Mouse (Mus musculus) mouse embryonic stem cell (cell line): Measurements from ENCODE around the gene Pxmp4.

Experiments used
- in situ Hi-C, 2 experiments: fragments of 300-500 bp; cut with MboI; formaldehyde crosslinking; loops; 1 replicate in 1 of 2; 3 replicates in 1 of 2; pipeline ENCODE4 v1.14.3; 2019 to 2020; ENCODE audit warnings: low sequenced_read_pairs in 2 of 2, low pct_unique_long_range_greater_than_20kb in 1 of 2, mixed read lengths in 1 of 2; ENCODE audit not compliant: unreplicated experiment in 1 of 2

Gene Pxmp4

DNA sequence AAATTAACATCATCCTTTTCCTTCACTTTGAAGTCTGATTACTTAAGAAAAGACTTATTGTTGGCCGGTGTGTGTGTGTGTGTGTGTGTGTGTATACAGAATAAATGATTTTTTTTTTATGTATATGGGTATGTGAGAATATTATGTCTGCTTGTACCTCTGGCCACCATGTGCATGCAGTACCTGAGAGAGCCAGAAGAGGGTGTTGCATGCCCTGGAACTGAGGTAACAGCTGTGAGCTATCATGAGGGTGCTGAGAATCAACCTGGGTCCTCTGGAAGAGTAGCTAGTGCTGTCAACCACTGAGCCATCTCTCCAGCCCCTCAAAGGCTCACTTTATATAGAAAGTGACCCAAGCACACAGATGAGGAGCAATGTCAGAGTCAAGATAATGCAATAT lies 22.1 kb downstream of the Pxmp4 start:
- in situ Hi-C loops = loop anchor here (5.0 to 25.0 kb wide), 3 partner anchors 167 to 369 kb away; partner anchors contain the start of gene Bpifb5 (in 1 of the 2)

DNA sequence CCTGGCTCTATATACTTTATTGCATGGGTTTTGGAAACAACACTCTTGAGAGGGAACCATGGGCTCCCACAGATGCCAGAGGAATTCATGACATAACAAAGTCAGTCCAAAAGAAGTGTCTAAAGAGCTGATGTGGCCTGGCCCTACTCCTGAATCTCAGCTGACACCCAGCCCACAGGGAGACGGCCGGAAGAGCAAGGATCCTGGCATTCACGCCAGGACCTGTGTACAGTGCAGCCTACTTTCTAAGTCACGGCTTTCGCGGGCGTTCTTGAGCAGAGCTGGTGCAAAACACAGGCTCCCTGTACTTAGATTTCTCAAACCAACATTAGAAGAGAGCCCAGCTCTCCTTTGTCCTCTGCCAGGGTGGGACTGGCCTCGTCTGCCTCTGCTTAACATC lies 22.9 kb downstream of the Pxmp4 start:
- in situ Hi-C loops = loop anchor here (5.0 to 25.0 kb wide), 3 partner anchors 166 to 368 kb away; partner anchors contain the start of gene Bpifb5 (in 1 of the 2)

DNA sequence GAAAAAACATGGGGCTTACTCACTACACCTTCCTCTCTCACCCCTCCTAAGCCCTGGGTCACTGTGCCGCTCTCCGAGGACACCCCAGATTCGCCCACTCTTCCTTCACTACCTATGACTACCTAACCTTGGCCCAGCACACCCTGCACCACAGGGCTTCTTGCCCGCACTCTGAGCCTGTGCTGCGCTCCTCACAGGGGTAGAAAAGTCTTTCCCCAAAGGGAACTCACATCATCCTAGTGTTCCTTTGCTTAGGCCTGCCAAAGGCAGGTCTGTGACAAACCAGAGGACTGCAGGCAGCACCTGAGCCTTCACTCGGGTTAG lies 25.8 kb downstream of the Pxmp4 start:
- in situ Hi-C loops = loop anchor here in 1 of 2 experiments (25.0 kb wide), 1 partner anchor 365 kb away; the partner anchor contains the start of gene Bpifb5

DNA sequence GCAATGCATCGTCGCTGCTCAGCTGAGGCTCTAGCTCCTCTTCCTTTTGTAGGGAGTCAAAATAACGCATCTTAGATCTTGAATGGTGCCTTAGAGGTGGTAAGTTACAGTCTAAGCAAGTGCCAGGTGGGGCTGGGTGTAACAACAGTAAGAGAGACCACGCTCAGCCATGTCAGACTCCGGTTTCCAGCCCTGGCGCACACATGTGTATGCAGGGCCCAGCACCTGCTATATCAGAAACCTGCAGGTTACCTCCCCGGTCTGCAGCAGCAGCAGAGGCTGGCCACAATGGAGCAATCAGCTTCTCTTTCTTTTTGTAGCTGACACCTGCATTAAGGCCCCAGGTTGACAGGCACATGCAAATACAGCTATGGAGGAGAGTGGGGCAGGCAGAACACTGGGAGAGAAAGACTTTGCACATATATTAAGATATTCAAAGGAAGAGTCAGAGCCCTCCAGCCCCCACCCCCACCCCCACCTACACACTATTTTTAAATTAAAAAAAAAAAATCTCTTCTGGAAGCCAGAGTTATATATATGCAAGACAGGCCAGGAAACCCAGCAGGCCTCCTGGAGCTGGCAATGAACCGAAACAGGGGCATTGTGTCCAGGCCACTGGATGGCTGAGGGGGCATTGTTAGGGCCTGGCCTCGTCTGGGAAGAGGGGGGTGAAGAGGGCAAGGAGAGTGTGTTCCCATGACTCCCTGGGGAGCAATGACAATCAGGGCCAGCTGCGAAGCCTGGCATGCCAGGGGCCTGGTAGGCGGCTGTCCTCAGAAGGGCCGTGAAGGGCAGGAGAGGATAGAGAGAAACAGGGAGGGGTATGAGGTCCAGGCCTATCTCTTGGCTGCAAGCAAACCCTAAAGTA lies 26.4 kb downstream of the Pxmp4 start:
- in situ Hi-C loops = loop anchor here in 1 of 2 experiments (25.0 kb wide), 1 partner anchor 365 kb away; the partner anchor contains the start of gene Bpifb5

DNA sequence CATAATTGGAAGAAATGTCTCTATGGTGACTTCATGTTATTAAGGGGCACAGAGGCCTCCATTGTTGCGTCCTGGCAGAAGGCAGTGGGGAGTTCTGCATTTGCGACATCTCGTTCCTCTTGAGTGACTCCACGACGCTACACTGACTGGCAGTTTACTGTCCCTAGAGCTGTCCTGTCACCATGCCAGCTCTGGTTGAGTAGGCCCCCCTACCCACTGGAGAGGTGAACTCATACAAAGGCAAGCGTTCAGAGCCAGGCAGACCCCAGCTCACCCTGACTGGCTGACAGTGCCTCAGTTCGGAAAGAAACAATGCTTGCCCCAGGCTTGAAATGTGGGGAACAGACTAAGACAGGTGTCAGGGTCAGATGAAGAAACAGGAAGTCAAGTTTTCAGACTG lies 29.2 kb downstream of the Pxmp4 start:
- in situ Hi-C loops = no loop called here

DNA sequence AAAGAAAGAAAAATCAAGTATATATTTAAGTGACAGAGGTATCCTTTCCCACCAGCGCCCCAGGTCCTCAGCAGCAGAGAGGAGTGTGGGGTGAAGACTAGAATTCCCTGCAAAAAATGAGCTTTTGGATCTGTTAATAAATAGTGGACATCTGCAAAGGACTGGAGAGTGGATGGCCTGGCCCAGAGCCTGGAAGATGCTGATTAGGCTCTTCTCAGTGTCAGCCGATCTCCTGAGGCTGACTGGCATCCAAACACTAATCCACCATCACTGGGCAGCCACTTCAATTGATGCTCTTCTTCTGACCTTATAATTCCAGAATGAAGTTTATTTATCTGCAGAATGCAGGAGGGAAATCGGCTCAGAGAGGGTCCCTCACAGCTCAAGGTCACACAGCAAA lies 30.5 kb downstream of the Pxmp4 start:
- in situ Hi-C loops = no loop called here

- in situ Hi-C loops = no loop called here
Measured at GRCm38 (mm10) chr2:154571976-154572375, 31.5 kb downstream of the Pxmp4 start.

- in situ Hi-C loops = no loop called here
Measured at GRCm38 (mm10) chr2:154571266-154571665, 32.2 kb downstream of the Pxmp4 start.

DNA sequence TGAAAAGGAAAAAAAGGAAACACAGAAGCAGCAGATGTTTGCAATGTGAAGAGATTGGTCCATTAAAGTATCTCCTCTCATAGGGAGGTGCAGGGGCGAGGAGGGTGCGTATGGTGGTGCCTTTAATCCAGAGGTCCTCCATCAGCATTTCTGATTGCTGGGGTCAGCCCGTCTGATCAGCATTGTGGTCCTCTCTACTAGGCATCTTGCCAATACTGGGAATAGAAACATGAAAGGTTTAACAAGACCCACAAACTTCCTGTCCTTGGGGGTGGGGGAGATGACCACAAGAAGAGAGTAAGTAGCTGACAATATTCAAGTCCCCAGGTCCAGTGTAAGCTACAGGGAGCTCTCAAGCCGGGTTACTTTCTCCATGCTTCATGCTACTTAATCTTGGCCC lies 32.8 kb downstream of the Pxmp4 start:
- in situ Hi-C loops = no loop called here

DNA sequence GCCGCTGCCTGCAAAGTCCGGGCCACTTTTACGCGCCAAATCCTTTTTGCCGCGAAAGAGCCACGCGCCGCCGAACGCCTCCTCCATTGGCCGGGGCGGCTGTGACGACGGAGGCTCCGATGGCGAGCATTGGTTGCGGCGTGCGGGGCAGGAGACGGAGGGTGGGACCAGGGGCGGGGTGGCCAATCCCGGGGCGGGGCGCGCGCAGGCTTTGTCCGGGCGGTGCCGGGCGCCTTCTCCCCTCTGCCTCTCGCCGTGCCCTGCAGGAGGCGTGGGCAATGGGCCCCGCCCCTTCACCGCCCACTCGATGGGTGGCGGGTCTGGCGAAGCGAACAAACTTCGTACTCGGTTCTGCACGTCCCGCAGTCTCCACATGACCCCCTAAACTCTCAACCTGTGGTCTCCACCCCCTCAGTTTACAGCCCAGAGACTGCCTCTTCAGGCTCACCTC lies 33.6 kb downstream of the Pxmp4 start, which contains the start of gene E2f1:
Gene E2f1 (minus strand): TSS at position 57 of the 451 bp plus-strand sequence.
- in situ Hi-C loops = no loop called here

DNA sequence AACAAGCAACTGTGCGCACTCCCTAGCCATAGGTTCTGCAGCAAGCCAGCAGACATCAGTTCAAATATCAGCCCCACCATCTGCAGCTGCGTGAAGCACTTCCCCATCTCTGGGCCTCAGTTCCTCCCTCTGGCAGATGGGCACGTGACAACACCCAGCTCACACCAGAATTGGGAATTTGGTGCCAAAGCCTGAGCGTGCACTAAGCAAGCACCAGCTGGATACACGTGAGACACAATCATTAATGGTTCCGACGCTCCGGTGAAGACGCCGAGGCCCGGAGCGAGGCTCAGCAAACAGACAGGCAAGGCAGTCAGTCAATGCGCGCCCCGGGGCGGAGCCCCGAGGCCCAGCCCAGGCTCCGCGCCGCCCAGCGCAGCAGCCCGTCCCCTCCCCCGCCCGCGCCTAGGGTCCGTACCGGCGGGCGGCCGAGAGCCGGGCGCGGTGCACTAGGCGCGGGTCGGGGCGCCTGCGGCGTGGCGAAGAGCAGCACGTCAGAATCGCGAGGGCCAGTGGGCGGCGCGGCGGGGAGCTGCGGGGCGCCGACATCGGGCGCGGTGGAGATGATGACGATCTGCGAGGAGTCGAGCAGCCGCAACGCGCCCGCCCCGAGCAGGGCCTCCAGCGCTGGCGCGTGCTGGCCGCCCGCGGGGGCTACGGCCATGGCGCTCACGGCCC lies 34.3 kb downstream of the Pxmp4 start:
- in situ Hi-C loops = no loop called here

DNA sequence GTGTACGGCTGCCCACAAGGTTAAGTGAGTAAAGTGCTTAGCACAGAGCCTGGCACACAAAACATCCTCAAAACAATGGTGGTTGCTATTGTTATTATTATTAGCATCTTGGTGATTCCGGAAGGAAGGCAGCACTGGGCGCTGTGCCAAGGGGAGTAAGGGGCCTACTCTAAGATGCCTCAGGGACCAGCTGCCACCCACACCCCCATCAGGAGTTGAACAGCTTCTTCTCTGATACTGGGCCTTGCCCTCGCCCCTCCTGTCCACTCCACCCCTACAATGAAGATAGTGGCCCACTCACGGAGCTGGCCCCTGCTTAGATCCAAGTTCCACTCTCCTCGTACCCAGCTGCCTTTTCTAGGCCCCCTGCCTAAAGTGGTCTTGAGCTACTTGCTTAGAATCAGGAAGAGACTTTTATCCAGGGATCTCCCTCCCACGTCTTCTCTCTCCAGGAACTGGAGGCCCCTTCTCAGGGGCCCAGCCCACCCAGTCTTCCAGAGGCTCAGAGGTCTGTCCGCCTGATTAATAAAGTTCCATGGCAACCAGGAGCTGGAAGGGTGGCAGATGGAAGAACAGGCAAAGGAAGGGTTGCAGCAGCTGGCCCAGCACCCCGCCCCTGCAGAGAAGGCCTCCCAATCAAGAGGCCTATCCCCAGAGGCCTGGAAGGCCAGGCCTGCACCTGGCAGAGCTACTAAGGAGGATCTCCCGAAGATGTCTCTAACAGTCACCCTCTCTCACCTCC lies 35.0 kb downstream of the Pxmp4 start:
- in situ Hi-C loops = no loop called here

DNA sequence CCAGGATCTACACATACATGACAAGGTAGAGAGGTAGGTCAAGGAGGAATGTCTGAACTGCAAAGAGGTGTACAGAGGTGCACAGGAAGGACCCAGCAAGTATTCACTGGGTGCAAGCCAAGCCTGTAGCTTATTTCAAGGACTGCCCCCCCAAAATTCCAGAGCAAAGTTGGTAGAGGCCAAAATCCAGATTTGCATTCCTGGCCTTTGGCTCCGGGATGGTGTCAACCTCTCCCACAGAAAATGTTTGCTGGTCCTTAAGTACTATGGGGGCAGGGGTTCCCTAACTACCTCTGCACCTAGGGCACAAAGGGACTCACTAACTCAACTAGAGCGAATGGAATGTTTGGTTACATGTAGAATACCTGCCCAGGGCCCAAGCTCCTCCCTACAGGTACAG lies 35.7 kb downstream of the Pxmp4 start:
- in situ Hi-C loops = no loop called here

DNA sequence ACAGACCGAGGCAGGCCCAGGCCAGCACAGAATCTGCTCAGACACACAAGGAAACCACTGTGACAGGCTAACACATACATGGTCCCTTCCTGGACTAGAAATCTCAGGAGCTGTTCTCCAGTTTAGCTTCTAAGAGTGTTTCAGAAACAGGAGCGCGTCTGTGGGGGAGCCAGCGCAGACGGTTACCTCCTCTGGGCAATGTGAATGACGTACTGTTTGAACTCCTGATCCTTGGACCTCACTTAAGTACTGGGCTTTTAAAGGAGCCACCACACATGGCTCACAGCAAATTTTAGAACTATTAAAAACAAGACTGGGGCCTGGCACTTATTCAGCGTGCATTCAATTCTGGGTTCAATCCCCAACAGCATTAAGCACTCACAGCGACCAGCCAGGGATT lies 36.9 kb downstream of the Pxmp4 start:
- in situ Hi-C loops = no loop called here

DNA sequence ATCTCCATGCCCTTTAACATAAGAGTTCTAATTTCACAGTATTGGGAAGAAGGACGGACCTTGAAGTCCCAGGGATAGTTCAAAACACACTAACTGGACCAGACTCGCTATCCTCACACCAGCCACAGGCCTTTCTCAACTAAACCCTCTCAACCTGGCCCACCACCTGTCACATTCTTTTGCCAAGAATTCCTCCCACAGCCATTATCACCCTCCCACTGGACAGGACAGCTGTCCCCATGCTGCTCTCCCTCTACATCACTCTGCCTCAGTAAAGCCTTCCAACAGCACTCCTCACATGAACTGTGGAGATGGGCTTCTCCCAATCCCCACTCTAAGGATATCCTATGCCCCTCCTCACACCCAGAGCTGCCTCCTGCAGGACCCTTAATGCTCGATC lies 37.9 kb downstream of the Pxmp4 start:
- in situ Hi-C loops = no loop called here

DNA sequence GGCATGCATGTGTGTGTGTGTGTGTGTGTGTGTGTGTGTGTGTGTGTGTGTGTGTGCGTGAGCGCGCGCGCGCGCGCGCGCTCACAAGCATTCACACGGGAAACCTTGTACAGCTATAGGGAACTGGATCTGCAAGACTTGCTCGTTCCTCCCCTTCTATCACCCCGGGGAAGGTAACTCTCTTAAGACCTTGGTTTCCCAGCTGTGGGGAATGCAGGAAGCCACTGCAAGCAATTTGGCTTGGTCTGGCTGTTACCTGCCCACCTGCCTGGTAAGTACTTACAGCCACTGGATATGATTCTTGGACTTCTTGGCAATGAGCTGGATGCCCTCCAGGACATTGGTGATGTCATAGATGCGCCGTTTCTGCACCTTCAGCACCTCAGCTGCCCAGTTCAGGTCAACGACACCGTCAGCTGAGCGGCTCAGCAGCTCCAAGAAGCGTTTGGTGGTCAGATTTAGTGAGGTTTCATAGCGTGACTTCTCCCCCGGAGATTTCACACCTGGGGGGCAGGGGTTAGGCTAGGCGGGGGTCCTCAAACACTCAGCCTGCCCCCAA lies 39.8 kb downstream of the Pxmp4 start:
- in situ Hi-C loops = no loop called here

DNA sequence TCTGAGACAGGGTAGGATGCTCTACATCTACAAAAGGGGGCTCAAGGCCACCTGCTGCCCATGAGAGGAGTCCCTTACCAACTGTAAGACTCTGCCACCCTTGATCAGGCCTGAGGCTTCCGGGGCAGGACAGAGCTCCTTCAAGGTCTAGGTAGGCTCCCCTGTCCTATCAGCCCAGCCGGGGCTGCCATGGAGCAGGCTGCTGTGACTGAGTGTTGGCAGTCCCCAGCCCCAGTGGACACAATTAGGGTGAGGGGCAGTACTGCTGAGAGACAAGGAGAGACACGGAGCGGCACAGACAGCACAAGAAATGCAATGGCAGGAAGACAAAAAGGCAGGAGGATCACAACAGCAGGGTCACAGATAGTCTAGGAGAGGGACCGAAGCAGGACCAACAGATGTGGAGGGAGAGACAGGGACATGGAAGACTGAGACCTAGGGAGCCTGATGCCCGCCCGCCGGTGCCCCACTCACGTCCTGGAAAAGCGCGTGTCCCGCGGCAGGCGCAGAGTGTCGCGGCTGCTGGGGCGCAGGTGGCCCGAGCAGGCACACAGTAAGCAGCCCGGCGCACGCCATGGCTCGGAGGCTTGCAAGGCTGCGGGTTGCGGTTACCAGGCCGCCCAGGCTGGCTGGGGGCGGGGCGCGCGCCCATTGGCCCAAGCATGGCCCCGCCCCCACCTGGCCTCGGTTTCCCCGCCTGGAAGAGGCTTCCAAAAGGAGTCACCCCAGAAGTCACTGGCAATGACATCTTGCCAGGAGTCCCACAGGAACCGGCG lies 45.1 kb downstream of the Pxmp4 start, which contains the start of gene Necab3:
Gene Necab3 (minus strand): TSS at position 627 of the 776 bp plus-strand sequence.
- in situ Hi-C loops = no loop called here
